Mouse (Mus musculus) liver, postnatal 0 days (tissue): Measurements from ENCODE around the gene Thegl.

ENCODE experiments used
- CTCF ChIP-seq: sonication (generic); IDR thresholded peaks from 2 replicates; pipeline ENCODE4 v1.5.1; 2016; ENCODE audit warnings: antibody characterized with exemption, low read depth
- EP300 ChIP-seq: IDR thresholded peaks from 2 replicates; pipeline ENCODE4 v1.6.1; 2016; ENCODE audit warnings: antibody characterized with exemption, low read depth, mild to moderate bottlenecking

DNA sequence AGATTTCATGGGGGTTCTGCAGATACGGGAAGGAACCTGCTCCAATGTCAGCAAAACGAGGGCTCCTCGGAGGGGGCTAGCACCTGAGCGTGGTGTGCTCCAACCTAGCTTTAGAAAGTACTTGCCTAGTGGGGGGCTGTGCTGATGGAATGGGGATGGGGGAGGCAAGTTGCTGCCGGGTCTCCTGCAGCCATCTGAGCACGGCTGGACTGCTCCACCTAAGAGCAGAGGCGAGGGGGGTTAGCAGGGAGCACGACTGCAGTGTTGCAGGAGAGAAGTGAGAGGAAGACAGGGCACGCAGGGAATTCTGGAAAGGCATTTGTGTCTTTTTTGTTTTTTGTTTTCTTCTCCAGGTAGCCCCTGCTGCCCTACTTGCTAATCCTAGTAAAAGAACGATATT lies 44.5 kb downstream of the Thegl start:
- no peak for TF ChIP-seq EP300
- no peak for TF ChIP-seq CTCF
